Mouse (Mus musculus) lung, postnatal 0 days (tissue): Measurements from ENCODE around the gene Mapt. TPM values are rescaled to one million over a fixed set of nuclear protein-coding genes. Genes with fewer than 3 reads are reported as not detected.

Source experiments
- ATAC-seq: fragments of 200-750 bp; cut with Nextera tagmentation; 2 replicates; pipeline ENCODE4 v1.8.0; 2017; ENCODE audit warnings: moderate library complexity
- DNase-seq: peaks from one replicate; pipeline ENCODE4 v3.0.0-alpha.2; 2016; ENCODE audit warnings: low spot score
- H3K27ac ChIP-seq: fragments of 300-500 bp; sonication (generic); 2 replicates; pipeline ENCODE4 v1.5.1; 2014; ENCODE audit warnings: antibody characterized with exemption, mild to moderate bottlenecking, low read length, mixed read lengths
- H3K27me3 ChIP-seq: fragments of 300-500 bp; sonication (generic); replicated peaks from 2 replicates; pipeline ENCODE4 v1.6.1; 2014; ENCODE audit warnings: low read length, mixed read lengths; ENCODE audit not compliant: insufficient read depth
- H3K36me3 ChIP-seq: fragments of 300-500 bp; sonication (generic); 2 replicates; pipeline ENCODE4 v1.6.1; 2014; ENCODE audit warnings: low read length, mixed read lengths; ENCODE audit not compliant: insufficient read depth
- H3K4me1 ChIP-seq: fragments of 300-500 bp; sonication (generic); 2 replicates; pipeline ENCODE4 v1.6.1; 2014; ENCODE audit warnings: antibody characterized with exemption, low read depth, low read length, mixed read lengths; ENCODE audit not compliant: insufficient read depth
- H3K4me2 ChIP-seq: fragments of 300-500 bp; sonication (generic); replicated peaks from 2 replicates; pipeline ENCODE4 v1.6.1; 2014; ENCODE audit warnings: low read depth, mild to moderate bottlenecking, low read length, moderate library complexity, mixed read lengths
- H3K4me3 ChIP-seq: fragments of 300-500 bp; sonication (generic); 2 replicates; pipeline ENCODE4 v1.5.1; 2014; ENCODE audit warnings: low read depth, low read length
- H3K9ac ChIP-seq: fragments of 300-500 bp; sonication (generic); replicated peaks from 2 replicates; pipeline ENCODE4 v1.6.1; 2014; ENCODE audit warnings: low read depth, mild to moderate bottlenecking
- H3K9me3 ChIP-seq: fragments of 300-500 bp; sonication (generic); 2 replicates; pipeline ENCODE4 v1.6.1; 2016; ENCODE audit warnings: low read length, mixed read lengths
- CTCF ChIP-seq: IDR thresholded peaks from 2 replicates; pipeline ENCODE4 v1.5.1; 2016; ENCODE audit warnings: antibody characterized with exemption, mild to moderate bottlenecking
- EP300 ChIP-seq: IDR thresholded peaks from 2 replicates; pipeline ENCODE4 v1.6.1; 2016; ENCODE audit warnings: antibody characterized with exemption, mild to moderate bottlenecking, control low read depth
- WGBS: fragments of 180-500 bp; shearing (Covaris S2); extraction: QIAGEN DNeasy Blood & Tissue Kit; methylation state at CpG from one replicate; pipeline ENCODE4 v1.1.7; 2014; 5-methylcytosine and 5-hydroxymethylcytosine counted together
- polyA plus RNA-seq: library from polyadenylated mRNA; unstranded; fragments of >200 nt; fragmentation: Nextera tagmentation; extraction: Ambion mirVana; gene quantifications from 2 replicates; pipeline ENCODE4 v1.2.1, GENCODE M21; 2015

Mapt gene
- polyA plus RNA-seq, 1 experiment from 2014 or later, result 15.9 TPM

GRCm38 (mm10) chr11:104311643-104312042 is 80.5 kb downstream of the Mapt start:
- no peak for ATAC-seq
- H3K27me3 ChIP-seq, result no peaks in the 10 kb centered on the region
- H3K4me3 ChIP-seq, result no peak overlapping the region
- no peaks in the 10 kb centered on the region for H3K4me1 ChIP-seq
- TF ChIP-seq EP300 (no peak), CTCF (peak; percentile 63)
- no peak overlapping the region for H3K9ac ChIP-seq
- H3K36me3 ChIP-seq, result no peaks in the 10 kb centered on the region
- H3K4me2 ChIP-seq, result no peak overlapping the region
- DNase-seq, result peak; percentile 25
- no peak overlapping the region for H3K27ac ChIP-seq
- no peaks in the 10 kb centered on the region for H3K9me3 ChIP-seq
- 75% methylated on average over 7 of the region's 7 CpGs for WGBS

- no peak overlapping the region for H3K4me2 ChIP-seq
- ATAC-seq (0 out of 2 replicates have a peak, but pooled peaks have one; percentile 28), DNase-seq (peak; percentile 84)
- H3K27ac ChIP-seq, result no peak overlapping the region
- no peaks in the 10 kb centered on the region for H3K36me3 ChIP-seq
- H3K9me3 ChIP-seq, result no peaks in the 10 kb centered on the region
- 5% methylated on average over 6 of the region's 6 CpGs for WGBS
- no peak overlapping the region for H3K9ac ChIP-seq
- H3K4me1 ChIP-seq, result 0 out of 2 replicates have a peak, but pooled peaks cover 3% of the 10 kb centered on the region
- no peaks in the 10 kb centered on the region for H3K27me3 ChIP-seq
- H3K4me3 ChIP-seq, result no peak overlapping the region
- TF ChIP-seq CTCF (peak; percentile 97), EP300 (no peak)
Observed at GRCm38 (mm10) chr11:104315703-104316102, 84.5 kb downstream of the Mapt start.

DNA sequence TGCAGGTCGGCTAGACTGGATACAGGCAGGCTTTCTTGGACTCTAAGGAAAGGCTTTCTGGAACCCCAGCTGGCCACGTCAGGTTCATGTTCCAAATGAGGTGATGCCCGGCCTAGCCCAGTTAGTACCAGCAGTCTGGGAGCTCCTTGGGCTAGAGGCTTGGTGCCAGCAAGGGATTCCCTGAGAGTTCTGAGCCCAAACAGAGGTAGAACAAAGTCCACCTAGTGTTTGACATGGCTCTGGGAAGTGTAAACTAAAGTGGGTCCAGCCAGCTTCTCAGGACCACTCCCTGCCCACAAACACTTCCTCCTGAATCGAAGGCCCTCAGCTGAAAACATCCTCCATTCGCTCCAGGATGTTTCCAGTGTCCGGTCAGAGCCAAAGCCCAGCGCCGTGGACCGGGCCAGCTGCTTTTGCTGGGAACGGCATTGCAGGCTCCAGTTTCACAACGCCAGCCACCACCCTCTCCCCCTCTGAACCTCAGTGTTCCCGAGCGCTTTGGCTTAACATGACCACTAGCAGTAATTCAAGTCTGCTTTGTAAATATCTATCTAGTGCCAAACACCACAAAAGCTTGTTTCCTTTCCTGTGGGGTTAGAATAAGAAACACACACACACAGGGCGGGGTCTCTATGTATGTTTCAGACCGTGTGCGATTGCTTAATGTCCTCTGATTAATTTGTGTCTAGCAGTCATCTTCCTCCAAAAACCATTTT is 85.7 kb downstream of the Mapt start:
- peak; percentile 68 for DNase-seq

GRCm38 (mm10) chr11:104317631-104318030 is 86.4 kb downstream of the Mapt start:
- no peaks in the 10 kb centered on the region for H3K36me3 ChIP-seq
- H3K27me3 ChIP-seq, result no peaks in the 10 kb centered on the region
- 63% methylated on average over 3 of the region's 3 CpGs for WGBS
- DNase-seq, result no peak
- H3K9ac ChIP-seq, result no peak overlapping the region
- no peak for TF ChIP-seq CTCF
- no peak for ATAC-seq
- H3K9me3 ChIP-seq, result no peaks in the 10 kb centered on the region
- no peak overlapping the region for H3K4me3 ChIP-seq
- H3K4me2 ChIP-seq, result no peak overlapping the region
- H3K4me1 ChIP-seq, result 0 out of 2 replicates have a peak, but pooled peaks cover 3% of the 10 kb centered on the region
- no peak overlapping the region for H3K27ac ChIP-seq

More for the DNA sequence above, 85.7 kb downstream of the Mapt start:
- Histone ChIP-seq H3K4me1 (0 out of 2 replicates have a peak, but pooled peaks cover 3% of the 10 kb centered on the region), H3K4me2 (0 out of 2 replicates have a peak overlapping the region, but pooled peaks have one; percentile 8), H3K27me3 (no peaks in the 10 kb centered on the region), H3K27ac (peak overlapping the region; percentile 54), H3K9ac (no peak overlapping the region), H3K9me3 (no peaks in the 10 kb centered on the region), H3K4me3 (no peak overlapping the region), H3K36me3 (no peaks in the 10 kb centered on the region)
- 46% methylated on average over 16 of the region's 16 CpGs for WGBS
- ATAC-seq, result peak; percentile 63
- TF ChIP-seq CTCF (no peak), EP300 (peak; percentile 59; the same call in 1 of the 2 replicates)

DNA sequence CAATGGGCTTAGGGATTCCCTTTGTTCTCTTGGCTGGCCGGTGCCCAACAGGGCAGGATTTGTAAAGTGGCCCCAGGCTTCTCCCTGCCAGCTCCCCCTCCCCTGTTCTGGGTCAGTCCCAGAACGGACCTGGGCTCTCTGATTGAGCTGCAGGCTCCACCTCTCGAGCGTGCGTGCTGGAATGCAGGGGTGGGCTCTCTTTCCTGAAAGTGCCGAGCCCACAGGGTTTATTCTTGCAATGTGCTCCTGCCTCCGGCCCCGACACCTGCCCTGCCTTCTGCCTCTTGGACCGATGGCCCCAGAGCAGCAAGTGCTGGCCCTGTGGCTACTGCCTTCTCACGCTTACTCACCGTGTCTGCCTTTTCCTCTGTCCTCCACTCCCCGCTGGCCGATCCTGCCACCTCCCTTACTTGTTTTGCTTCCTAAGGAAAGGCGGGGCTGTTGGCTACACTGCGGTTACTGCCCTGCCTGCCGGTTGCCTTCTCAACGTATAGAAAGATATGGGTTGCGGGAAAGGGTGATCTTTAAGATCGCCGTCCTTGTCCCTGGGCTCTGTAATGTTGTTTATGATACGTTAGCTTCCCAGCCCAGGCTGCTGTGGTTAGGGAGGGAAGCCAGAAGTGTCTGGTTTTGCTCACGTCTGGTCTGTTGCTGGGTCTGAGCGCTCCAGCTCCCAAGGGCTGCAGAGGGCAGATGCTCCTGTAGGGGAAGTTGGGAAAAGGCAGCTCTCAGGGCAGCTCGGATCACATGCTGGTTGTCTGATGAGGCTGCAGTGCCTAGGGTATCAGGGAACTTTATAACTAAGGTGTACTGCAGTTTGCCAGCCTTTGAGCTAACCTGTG is 88.0 kb downstream of the Mapt start:
- Histone ChIP-seq H3K9ac (no peak overlapping the region; the same call in 1 of the 2 replicates), H3K27ac (0 out of 2 replicates have a peak overlapping the region, but pooled peaks have one; percentile 15), H3K27me3 (no peaks in the 10 kb centered on the region), H3K4me1 (0 out of 2 replicates have a peak, but pooled peaks cover 3% of the 10 kb centered on the region), H3K4me3 (peak overlapping the region; percentile 41), H3K9me3 (no peaks in the 10 kb centered on the region), H3K36me3 (no peaks in the 10 kb centered on the region), H3K4me2 (peak overlapping the region; percentile 71)
- DNase-seq, result peak; percentile 49
- peak; percentile 41 for ATAC-seq
- peak; percentile 28 for TF ChIP-seq CTCF
- TF ChIP-seq EP300, result no peak
- 3% methylated on average over 24 of the region's 24 CpGs for WGBS

DNA sequence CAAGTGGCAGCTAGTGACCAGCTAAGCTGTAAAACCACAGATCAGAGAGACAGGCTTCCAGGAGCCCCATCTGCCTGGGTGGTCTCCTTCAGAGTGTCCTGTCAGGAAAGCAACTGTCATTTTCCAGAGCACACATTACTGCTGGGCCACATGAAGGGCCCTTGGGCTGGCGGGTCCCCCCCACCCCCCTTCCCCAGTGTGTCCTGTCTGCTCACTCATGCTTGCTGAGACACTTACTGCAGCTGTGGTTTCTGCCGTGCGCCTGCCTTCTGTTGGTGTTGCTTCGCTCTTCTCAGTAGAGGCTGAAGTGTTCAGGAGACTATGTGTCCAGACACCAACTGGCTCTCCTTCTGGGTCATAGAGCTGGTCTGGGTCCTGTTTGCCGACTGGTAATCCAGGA is 89.3 kb downstream of the Mapt start:
- 36% methylated on average over 5 of the region's 5 CpGs for WGBS
- no peak overlapping the region for H3K9ac ChIP-seq
- H3K27ac ChIP-seq, result no peak overlapping the region
- no peak for ATAC-seq
- no peaks in the 10 kb centered on the region for H3K9me3 ChIP-seq
- H3K27me3 ChIP-seq, result no peaks in the 10 kb centered on the region
- no peak overlapping the region for H3K4me3 ChIP-seq
- no peak overlapping the region for H3K4me2 ChIP-seq
- TF ChIP-seq EP300, result no peak
- no peak for TF ChIP-seq CTCF
- 0 out of 2 replicates have a peak, but pooled peaks cover 3% of the 10 kb centered on the region for H3K4me1 ChIP-seq
- DNase-seq, result no peak
- H3K36me3 ChIP-seq, result no peaks in the 10 kb centered on the region
